ENCODE assay signal across 8 mouse cellular contexts in genomic region chr11:5836126-5836525, GRCm38 (mm10). TPM values are rescaled to one million over a fixed set of nuclear protein-coding genes. Genes with fewer than 3 reads are reported as not detected.
DNase-seq lines count a peak whose midpoint lies in the region; ATAC-seq lines count a peak whose summit lies in the region.

No protein-coding gene starts in this region.

- no peaks in the 10 kb centered on the region for H3K9me3 ChIP-seq in heart, embryonic 15.5 days (replicated peaks)
- H3K9me3 ChIP-seq in neural tube, embryonic 11.5 days (ENCODE audit: control insufficient read depth, low read length): no peaks in the 10 kb centered on the region
- no peaks in the 10 kb centered on the region for H3K9me3 ChIP-seq in neural tube, embryonic 15.5 days (replicated peaks)

- peaks cover 18% of the 10 kb centered on the region; the same call in 1 of the 2 replicates for H3K36me3 ChIP-seq in heart, embryonic 15.5 days
- no peaks in the 10 kb centered on the region; the same call in 1 of the 2 replicates for H3K36me3 ChIP-seq in neural tube, embryonic 11.5 days (ENCODE audit: control insufficient read depth, insufficient read depth, low read length)
- H3K36me3 ChIP-seq in neural tube, embryonic 15.5 days: peaks cover 4% of the 10 kb centered on the region; the same call in 1 of the 2 replicates

- H3K27ac ChIP-seq in heart, embryonic 15.5 days: no peak overlapping the region
- H3K27ac ChIP-seq in neural tube, embryonic 11.5 days (ENCODE audit: low read depth, low read length): no peak overlapping the region
- H3K27ac ChIP-seq in neural tube, embryonic 15.5 days (replicated peaks): no peak overlapping the region

- no peaks in the 10 kb centered on the region for H3K27me3 ChIP-seq in heart, embryonic 15.5 days
- no peaks in the 10 kb centered on the region for H3K27me3 ChIP-seq in neural tube, embryonic 11.5 days (ENCODE audit: control insufficient read depth, insufficient read depth, low read length)
- no peaks in the 10 kb centered on the region for H3K27me3 ChIP-seq in neural tube, embryonic 15.5 days (replicated peaks)

- DNase-seq in heart, adult 9 months (ENCODE audit: low spot score in 2 of 2): no peak
- DNase-seq in neural tube, embryonic 11.5 days (ENCODE audit: low spot score): peak; percentile 24
- peak; percentile 28 to 31 for DNase-seq in cerebellum, postnatal 36 days
- peak; percentile 29 for DNase-seq in thymus, postnatal 25 days
- DNase-seq in frontal cortex, postnatal 25 days (ENCODE audit: low spot score in 2 of 2): no peak
- no peak for DNase-seq in spleen, postnatal 14 days (ENCODE audit: low spot score in 2 of 2)

- H3K4me2 ChIP-seq in heart, embryonic 15.5 days: no peak overlapping the region
- H3K4me2 ChIP-seq in neural tube, embryonic 11.5 days (ENCODE audit: low read depth): no peak overlapping the region
- no peak overlapping the region for H3K4me2 ChIP-seq in neural tube, embryonic 15.5 days

- H3K9ac ChIP-seq in heart, embryonic 15.5 days: peak overlapping the region; percentile 6; the same call in 1 of the 2 replicates
- H3K9ac ChIP-seq in neural tube, embryonic 11.5 days (ENCODE audit: low read length): no peak overlapping the region
- no peak overlapping the region; the same call in 1 of the 2 replicates for H3K9ac ChIP-seq in neural tube, embryonic 15.5 days (replicated peaks)

- ATAC-seq in heart, embryonic 15.5 days (replicated peaks; ENCODE audit: insufficient number of reproducible peaks, insufficient read depth, low FRiP score, low read depth): no peak
- ATAC-seq in neural tube, embryonic 11.5 days (ENCODE audit: insufficient read depth, low FRiP score, low TSS enrichment): no peak
- no peak for ATAC-seq in neural tube, embryonic 15.5 days (ENCODE audit: low FRiP score)

- 46% methylated on average over 1 of the region's 1 CpGs for WGBS in heart, embryonic 15.5 days
- WGBS in neural tube, embryonic 11.5 days: 65% methylated on average over 1 of the region's 1 CpGs
- 48% methylated on average over 1 of the region's 1 CpGs for WGBS in neural tube, embryonic 15.5 days

- no peak overlapping the region for H3K4me3 ChIP-seq in heart, embryonic 15.5 days
- H3K4me3 ChIP-seq in neural tube, embryonic 11.5 days (ENCODE audit: low read depth, low read length): no peak overlapping the region
- H3K4me3 ChIP-seq in neural tube, embryonic 15.5 days (replicated peaks): no peak overlapping the region

- peaks cover 12% of the 10 kb centered on the region for H3K4me1 ChIP-seq in heart, embryonic 15.5 days (replicated peaks)
- no peaks in the 10 kb centered on the region for H3K4me1 ChIP-seq in neural tube, embryonic 11.5 days (ENCODE audit: control insufficient read depth, insufficient read depth, low read length)
- H3K4me1 ChIP-seq in neural tube, embryonic 15.5 days: peaks cover 15% of the 10 kb centered on the region

RNA-seq across cellular contexts. Expression of gene Polm, which starts 1.7 kb away (rescaled TPM):
- polyA plus RNA-seq in heart, embryonic 15.5 days (2015; fragmentation: Nextera tagmentation; extraction: Ambion mirVana): 6.0 and 7.6 TPM in 2 replicates
- polyA plus RNA-seq in neural tube, embryonic 11.5 days (2014; fragmentation: Nextera tagmentation; extraction: Ambion mirVana): 5.0 and 6.2 TPM in 2 replicates
- polyA plus RNA-seq in neural tube, embryonic 15.5 days (2015; fragmentation: Nextera tagmentation; extraction: Ambion mirVana): 6.5 and 8.5 TPM in 2 replicates

RNA-seq across cellular contexts. Expression of gene Aebp1, which starts 25.6 kb away (rescaled TPM):
- polyA plus RNA-seq in heart, embryonic 15.5 days (2015; fragmentation: Nextera tagmentation; extraction: Ambion mirVana): 31.7 and 43.7 TPM in 2 replicates
- polyA plus RNA-seq in neural tube, embryonic 11.5 days (2014; fragmentation: Nextera tagmentation; extraction: Ambion mirVana): 8.9 and 9.7 TPM in 2 replicates
- polyA plus RNA-seq in neural tube, embryonic 15.5 days (2015; fragmentation: Nextera tagmentation; extraction: Ambion mirVana): 22.1 and 24.3 TPM in 2 replicates

RNA-seq across cellular contexts. Expression of gene Pgam2, which starts 32.6 kb away (rescaled TPM):
- 876 and 993 TPM in 2 replicates for polyA plus RNA-seq in heart, embryonic 15.5 days (2015; fragmentation: Nextera tagmentation; extraction: Ambion mirVana)
- polyA plus RNA-seq in neural tube, embryonic 11.5 days (2014; fragmentation: Nextera tagmentation; extraction: Ambion mirVana): 17.4 and 20.5 TPM in 2 replicates
- polyA plus RNA-seq in neural tube, embryonic 15.5 days (2015; fragmentation: Nextera tagmentation; extraction: Ambion mirVana): 14.4 and 21.9 TPM in 2 replicates

RNA-seq across cellular contexts. Expression of gene Pold2, which starts 42.0 kb away (rescaled TPM):
- 96.4 and 112 TPM in 2 replicates for polyA plus RNA-seq in heart, embryonic 15.5 days (2015; fragmentation: Nextera tagmentation; extraction: Ambion mirVana)
- 92.5 and 102 TPM in 2 replicates for polyA plus RNA-seq in neural tube, embryonic 11.5 days (2014; fragmentation: Nextera tagmentation; extraction: Ambion mirVana)
- polyA plus RNA-seq in neural tube, embryonic 15.5 days (2015; fragmentation: Nextera tagmentation; extraction: Ambion mirVana): 64.5 and 81.0 TPM in 2 replicates

RNA-seq across cellular contexts. Expression of gene Dbnl, which starts 47.8 kb away (rescaled TPM):
- 64.4 and 82.3 TPM in 2 replicates for polyA plus RNA-seq in heart, embryonic 15.5 days (2015; fragmentation: Nextera tagmentation; extraction: Ambion mirVana)
- 149 and 156 TPM in 2 replicates for polyA plus RNA-seq in neural tube, embryonic 11.5 days (2014; fragmentation: Nextera tagmentation; extraction: Ambion mirVana)
- polyA plus RNA-seq in neural tube, embryonic 15.5 days (2015; fragmentation: Nextera tagmentation; extraction: Ambion mirVana): 131 and 142 TPM in 2 replicates

Comparison
In these comparisons a context has a peak if more than half of its experiments do, and no peak if none do; other contexts are left out.
1. DNase-seq: peak in neural tube, embryonic 11.5 days (single experiment), cerebellum, postnatal 36 days (2 of 2) and thymus, postnatal 25 days (single experiment); none in heart, adult 9 months (0 of 2), frontal cortex, postnatal 25 days (0 of 2) and spleen, postnatal 14 days (0 of 2).
2. RNA of gene Pgam2, which starts 32.6 kb away (polyA plus RNA-seq): 876 to 993 TPM in heart, embryonic 15.5 days; 17.4 to 20.5 TPM in neural tube, embryonic 11.5 days and 14.4 to 21.9 TPM in neural tube, embryonic 15.5 days; every median in the first group is over 10 times any median in the second.